ENCODE assay signal across 26 mouse cellular contexts in the genomic region with DNA sequence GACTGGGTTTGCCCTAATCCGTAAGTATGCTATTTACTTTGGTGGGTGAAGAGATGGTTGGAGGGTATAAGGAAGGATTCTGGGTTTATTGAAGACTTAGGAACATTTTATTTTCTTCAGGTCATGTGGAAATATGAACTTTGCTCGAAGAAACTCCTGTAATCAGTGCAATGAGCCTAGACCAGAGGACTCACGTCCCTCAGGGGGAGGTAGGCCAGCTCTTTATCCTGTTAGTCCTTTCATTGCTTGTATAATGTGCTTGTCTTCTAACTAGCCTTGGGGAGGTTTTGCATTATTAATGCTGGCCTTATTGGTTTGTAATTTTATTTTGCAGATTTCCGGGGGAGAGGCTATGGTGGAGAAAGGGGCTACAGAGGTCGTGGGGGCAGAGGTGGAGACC. TPM values are rescaled to one million over a fixed set of nuclear protein-coding genes. Genes with fewer than 3 reads are reported as not detected.
"Had no signal": no experiment of that assay in that cellular context is flagged by ENCODE, and none has a peak within 500 bp of the region (broad histone marks: within the 10 kb centered on the region; RNA-seq: fewer than 3 reads in every experiment).

No protein-coding gene starts in this region.

- DNase-seq: lung, adult 18-20 months; lung, embryonic 14.5 days; lung, postnatal 10 days; lung, postnatal 4 days; retina, postnatal 1 day; right cerebral cortex, adult 18-20 months; right cerebral cortex, postnatal 25 days; right cerebral cortex, postnatal 4 days; spleen, adult 18-20 months; thymus, adult 18-20 months; thymus, postnatal 14 days had no signal

- ATAC-seq: midbrain, embryonic 13.5 days; midbrain, embryonic 16.5 days had no signal

- H3K4me1 ChIP-seq: midbrain, embryonic 10.5 days; midbrain, embryonic 13.5 days; neural tube, embryonic 13.5 days; neural tube, embryonic 15.5 days had no signal

- H3K27ac ChIP-seq: midbrain, embryonic 10.5 days; midbrain, embryonic 13.5 days; neural tube, embryonic 13.5 days; neural tube, embryonic 15.5 days had no signal

- H3K27me3 ChIP-seq: midbrain, embryonic 13.5 days; neural tube, embryonic 13.5 days; neural tube, embryonic 15.5 days had no signal

- H3K4me3 ChIP-seq: midbrain, embryonic 10.5 days; midbrain, embryonic 13.5 days; myocyte; neural tube, embryonic 13.5 days; neural tube, embryonic 15.5 days had no signal

- H3K9ac ChIP-seq: lung, embryonic 14.5 days; midbrain, embryonic 13.5 days; neural tube, embryonic 13.5 days; neural tube, embryonic 15.5 days had no signal

- H3K9me3 ChIP-seq: midbrain, embryonic 10.5 days; midbrain, embryonic 13.5 days; neural tube, embryonic 13.5 days; neural tube, embryonic 15.5 days had no signal

- H3K4me2 ChIP-seq: lung, embryonic 14.5 days; midbrain, embryonic 13.5 days; neural tube, embryonic 13.5 days; neural tube, embryonic 15.5 days had no signal

RNA-seq across cellular contexts. Expression of a gene that starts 17.7 kb away (rescaled TPM):
- total RNA-seq: megakaryocyte, adult 5-6 weeks; megakaryocyte-erythroid progenitor cell, adult 5-6 weeks had no signal
- polyA plus RNA-seq: liver, embryonic 16.5 days; lung, embryonic 16.5 days; midbrain, embryonic 10.5 days; midbrain, embryonic 13.5 days; midbrain, embryonic 16.5 days; neural tube, embryonic 11.5 days; neural tube, embryonic 13.5 days; neural tube, embryonic 15.5 days; small intestine, adult 2 months; stomach, embryonic 14.5 days; stomach, embryonic 16.5 days; thymus, postnatal 0 days had no signal

RNA-seq across cellular contexts. Expression of a gene that starts 26.0 kb away (rescaled TPM):
- polyA plus RNA-seq: midbrain, embryonic 10.5 days; midbrain, embryonic 13.5 days; midbrain, embryonic 16.5 days; neural tube, embryonic 11.5 days; neural tube, embryonic 13.5 days; neural tube, embryonic 15.5 days had no signal
